Mouse (Mus musculus): ENCODE data around the gene Dync1li2. TPM values are rescaled to one million over a fixed set of nuclear protein-coding genes. Genes with fewer than 3 reads are reported as not detected.

Dync1li2 gene
- total RNA-seq, 2 experiments from 2014 or later = 258 to 289 TPM

DNA sequence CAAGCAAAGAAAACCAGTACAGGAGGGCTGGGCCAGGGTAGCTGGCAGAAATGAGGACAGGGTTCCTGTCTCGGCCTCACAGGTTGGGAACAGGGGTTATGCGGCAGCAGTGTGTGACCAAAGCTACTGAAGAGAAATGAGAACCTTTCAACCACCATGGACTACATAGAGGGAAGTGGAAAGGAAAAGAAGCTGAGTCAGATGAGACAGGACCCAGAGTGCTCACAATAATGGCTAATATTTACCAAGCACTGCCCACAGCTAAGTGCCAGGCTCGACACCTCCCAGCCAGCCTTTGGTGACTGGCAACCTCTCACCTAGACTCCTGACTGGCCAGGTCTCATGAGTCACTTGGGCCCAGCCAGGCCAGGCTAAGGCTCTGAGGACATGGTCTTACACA lies 58.9 kb downstream of the Dync1li2 start:
- DNase-seq (ENCODE audit: low spot score in 2 of 2) = no peak

DNA sequence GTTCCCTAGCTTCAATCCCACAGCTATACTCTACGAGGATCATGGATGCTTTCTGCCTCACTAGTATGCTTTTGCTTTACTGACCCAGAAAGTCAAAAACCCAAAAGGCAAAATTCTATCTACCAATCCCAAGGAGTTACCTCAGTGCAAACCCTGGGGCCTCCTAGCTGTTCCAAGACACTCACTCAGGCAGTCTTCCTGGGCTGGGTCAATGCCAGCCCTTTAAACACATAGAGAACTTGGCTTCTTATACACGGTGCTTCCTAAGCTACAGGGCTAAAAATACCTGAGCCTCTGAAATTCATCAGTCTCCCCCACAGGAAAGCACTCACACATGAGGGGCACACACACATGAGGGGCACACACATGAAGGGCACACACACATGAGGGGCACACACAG lies 59.6 kb downstream of the Dync1li2 start:
- DNase-seq (ENCODE audit: low spot score in 2 of 2) = no peak

DNA sequence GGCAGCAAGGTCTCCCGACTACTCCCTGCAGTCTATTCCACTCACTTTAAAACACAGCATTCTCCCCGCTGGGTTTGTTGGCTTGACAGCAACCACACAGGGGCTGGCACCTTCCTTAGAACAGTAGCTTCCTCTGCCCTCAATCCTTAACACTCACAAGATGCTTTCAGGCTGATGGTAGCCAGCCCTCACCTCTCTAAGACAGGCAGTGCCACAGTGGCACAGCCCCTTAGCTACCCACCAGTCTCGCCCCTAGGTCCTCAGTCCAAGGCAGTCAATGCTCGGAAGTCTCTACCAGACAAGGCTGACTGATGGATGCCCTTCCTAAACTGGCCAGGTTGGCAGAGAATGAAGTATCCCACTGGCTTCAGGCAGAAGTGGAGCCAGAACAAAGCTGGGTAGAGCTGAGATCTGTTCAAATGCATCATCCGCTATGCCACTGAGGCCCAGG lies 61.9 kb downstream of the Dync1li2 start:
- no peak for DNase-seq (ENCODE audit: low spot score in 2 of 2)

- no peak for DNase-seq (ENCODE audit: low spot score in 2 of 2)
Measured at GRCm38 (mm10) chr8:104380269-104380668, 62.6 kb downstream of the Dync1li2 start.

- DNase-seq (ENCODE audit: low spot score in 2 of 2) = no peak
Measured at GRCm38 (mm10) chr8:104379301-104379836, 63.5 kb downstream of the Dync1li2 start.

GRCm38 (mm10) chr8:104376669-104377068 lies 66.2 kb downstream of the Dync1li2 start:
- DNase-seq (ENCODE audit: low spot score in 2 of 2) = no peak

DNA sequence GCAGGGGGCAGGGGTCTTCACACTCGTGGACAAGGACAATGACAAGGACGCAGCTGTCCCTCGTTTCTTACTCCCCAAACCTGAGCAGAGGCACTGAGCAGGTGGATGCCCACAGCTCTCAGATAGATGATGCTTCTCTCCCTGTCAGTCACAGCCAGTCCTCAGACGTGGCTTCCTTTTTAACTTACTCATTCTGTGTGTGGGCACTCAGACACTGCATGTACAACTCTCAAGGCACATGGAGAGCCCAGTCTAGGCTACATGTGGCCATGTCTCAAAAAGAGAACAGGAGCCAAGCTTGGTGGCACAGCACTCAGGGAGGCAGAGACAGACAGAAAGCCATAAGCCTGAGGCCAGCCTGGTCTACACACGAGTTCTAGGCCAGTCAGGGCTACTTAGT lies 66.9 kb downstream of the Dync1li2 start:
- DNase-seq (ENCODE audit: low spot score in 2 of 2) = peak in 1 of 2 experiments; percentile 37

DNA sequence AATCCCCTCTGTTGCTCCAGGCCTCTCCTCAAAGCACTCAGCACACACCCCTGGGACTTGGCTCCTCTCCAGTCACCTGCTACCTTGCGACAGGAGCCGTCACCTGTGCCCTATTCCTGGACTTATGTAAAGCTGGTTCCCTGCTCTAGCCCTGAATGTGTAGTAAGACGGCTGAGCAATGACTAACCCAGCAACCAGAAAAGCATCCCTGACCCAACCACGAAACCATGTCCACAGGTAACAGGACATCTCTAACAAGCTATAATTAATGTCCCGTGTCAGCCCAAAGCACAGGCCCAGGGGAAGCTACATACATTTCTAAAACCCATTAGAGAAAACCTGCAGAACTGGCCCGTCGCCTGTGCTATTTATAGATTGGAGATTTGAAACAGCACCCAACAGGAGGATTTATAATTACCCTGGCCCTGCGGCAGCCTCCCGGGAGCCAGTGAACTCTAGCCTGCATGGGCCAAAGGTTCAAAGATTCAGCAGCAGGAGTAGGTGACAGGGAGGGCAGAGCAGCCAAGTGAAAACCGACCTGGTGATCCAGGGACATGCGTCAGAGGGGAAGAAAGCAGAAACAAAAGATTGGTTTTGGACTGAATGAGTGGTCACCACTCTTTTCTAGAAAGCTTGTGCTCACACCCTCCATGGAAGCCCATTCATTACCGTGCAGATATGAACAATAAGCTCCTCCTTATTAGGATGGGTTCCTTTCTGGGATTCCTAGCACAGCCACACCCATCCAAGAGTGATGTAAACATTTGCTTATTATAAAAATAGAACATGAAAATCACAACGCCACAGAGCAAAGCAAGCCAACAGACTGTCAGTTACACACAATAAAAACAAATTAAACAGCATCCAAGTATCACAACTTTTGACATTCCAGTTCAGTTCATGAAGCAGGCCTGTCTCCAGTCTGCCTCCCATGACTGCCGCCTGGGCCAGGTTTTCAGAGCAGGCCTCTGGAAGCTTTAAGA lies 67.7 kb downstream of the Dync1li2 start:
- no peak for DNase-seq (ENCODE audit: low spot score in 2 of 2)

- DNase-seq (ENCODE audit: low spot score in 2 of 2) = no peak
Measured at GRCm38 (mm10) chr8:104374269-104374668, 68.6 kb downstream of the Dync1li2 start.

GRCm38 (mm10) chr8:104373779-104374178 lies 69.1 kb downstream of the Dync1li2 start:
- no peak for DNase-seq (ENCODE audit: low spot score in 2 of 2)

DNA sequence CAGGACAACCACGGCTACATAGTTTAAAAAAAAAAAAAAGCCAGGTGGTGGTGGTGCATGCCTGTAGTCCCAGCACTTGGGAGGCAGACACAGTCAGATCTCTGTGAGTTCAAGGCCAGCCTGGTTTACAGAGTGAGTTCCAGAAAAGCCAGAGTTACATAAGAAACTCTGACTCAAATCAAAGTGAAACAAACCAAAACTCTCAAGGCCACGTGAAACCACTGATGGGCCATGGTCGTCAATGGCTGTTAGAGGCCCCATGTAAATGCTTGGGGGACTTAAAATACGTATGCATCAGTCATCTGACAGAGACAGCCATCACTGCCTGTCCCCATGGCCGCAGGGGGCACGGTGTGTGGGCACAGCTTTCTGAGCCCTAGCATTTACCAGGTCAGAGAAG lies 71.7 kb downstream of the Dync1li2 start:
- DNase-seq (ENCODE audit: low spot score in 2 of 2) = no peak

DNA sequence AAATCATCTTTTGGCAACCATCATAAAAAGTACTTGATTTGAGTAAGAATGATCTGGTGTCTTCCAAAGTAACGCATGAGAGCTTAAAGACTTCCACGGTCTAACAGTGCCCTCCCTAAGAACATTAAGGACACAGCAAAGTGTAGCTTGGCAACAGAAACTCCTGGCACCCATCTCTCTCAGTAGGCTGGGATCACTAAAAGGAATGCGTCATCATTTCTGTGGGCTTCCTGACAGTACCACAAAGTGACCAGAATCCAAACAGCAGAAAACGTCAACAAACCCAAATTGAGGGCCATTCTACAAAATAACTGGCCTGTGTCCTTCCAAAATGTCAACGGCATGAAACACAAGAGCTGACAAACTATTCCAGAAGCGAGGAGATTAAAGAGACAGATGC lies 72.8 kb downstream of the Dync1li2 start:
- DNase-seq (ENCODE audit: low spot score in 2 of 2) = no peak

GRCm38 (mm10) chr8:104369591-104369990 lies 73.3 kb downstream of the Dync1li2 start:
- no peak for DNase-seq (ENCODE audit: low spot score in 2 of 2)

Other genes with a start within 250 kb of the Dync1li2 start
- gene Tk2, start 194.5 kb downstream of the Dync1li2 start, total RNA-seq (2021) = 10 to 100 TPM; 38.5 to 39.9 TPM
- 1 to 10 TPM; 6.1 to 8.1 TPM for gene Cklf, start 192.2 kb downstream of the Dync1li2 start, total RNA-seq (2021)
- not detected for gene Cmtm2a, start 149.9 kb downstream of the Dync1li2 start, total RNA-seq (2021)
- gene Gm45711, start 133.0 kb downstream of the Dync1li2 start, total RNA-seq (2021) = not detected
- not detected for gene Cmtm1, start 132.9 kb downstream of the Dync1li2 start, total RNA-seq (2021)
- not detected for gene Gm11020, start 121.5 kb downstream of the Dync1li2 start, total RNA-seq (2021)
- not detected for gene Cmtm2b, start 120.8 kb downstream of the Dync1li2 start, total RNA-seq (2021)
- gene Cmtm3, start 103.6 kb downstream of the Dync1li2 start, total RNA-seq (2021) = 10 to 100 TPM; 12.0 to 14.2 TPM
- gene Cmtm4, start 47.2 kb downstream of the Dync1li2 start, total RNA-seq (2021) = 10 to 100 TPM; 63.3 to 73.1 TPM
- under 1 TPM; 0.66 to 0.74 TPM for gene Terb1, start 66.9 kb upstream of the Dync1li2 start, total RNA-seq (2021)
- gene Nae1, start 91.6 kb upstream of the Dync1li2 start, total RNA-seq (2021) = 10 to 100 TPM; 43.6 to 45.7 TPM
- 10 to 100 TPM; 13.7 to 18.2 TPM for gene Car7, start 91.6 kb upstream of the Dync1li2 start, total RNA-seq (2021)
- gene Pdp2, start 148.4 kb upstream of the Dync1li2 start, total RNA-seq (2021) = 1 to 10 TPM; 7.1 to 8.4 TPM
- gene Cdh16, start 181.3 kb upstream of the Dync1li2 start, total RNA-seq (2021) = not detected
- 1 to 10 TPM in 1 of 2 experiments, under 1 TPM in 1; 0.89 to 2.0 TPM for gene Rrad, start 188.3 kb upstream of the Dync1li2 start, total RNA-seq (2021)
- gene Ciao2b, start 198.9 kb upstream of the Dync1li2 start, total RNA-seq (2021) = 10 to 100 TPM; 24.6 to 31.6 TPM

Data from layer of hippocampus, adult 18-20 months (tissue).